Mouse (Mus musculus): ENCODE results near the gene Dimt1. TPM values are rescaled to one million over a fixed set of nuclear protein-coding genes. Genes with fewer than 3 reads are reported as not detected.
"Not testable (repeated sequence)": the region's sequence is repeated elsewhere in the genome, so short reads cannot be mapped to it uniquely, and the experiment has no call there.

Gene Dimt1
- polyA plus RNA-seq, 1 experiment from 2014 or later: 41.1 TPM

DNA sequence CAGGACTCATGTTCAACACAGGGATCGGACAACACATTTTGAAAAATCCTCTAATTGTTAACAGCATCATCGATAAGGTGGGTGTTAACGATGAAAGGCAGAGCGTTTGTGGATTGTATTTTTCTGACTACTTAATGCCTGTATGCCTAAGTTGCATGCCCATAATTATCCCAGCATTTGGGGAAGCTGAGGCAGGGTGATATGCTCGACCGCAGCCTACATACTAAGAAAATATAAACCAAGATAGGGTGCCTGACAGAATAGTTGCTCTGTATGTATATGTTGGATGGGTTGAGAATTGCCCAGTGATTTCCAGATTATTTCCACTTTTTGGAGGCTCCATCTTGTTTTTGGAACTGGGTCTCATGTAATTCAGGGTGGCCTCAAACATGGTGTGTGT, 656 bp downstream of the Dimt1 start:
- Histone ChIP-seq H3K4me3 (ENCODE audit: low read depth, low read length) (peak overlapping the region; percentile 62), H3K9ac (ENCODE audit: low read depth, low read length) (peak overlapping the region; percentile 76), H3K4me1 (ENCODE audit: control insufficient read depth, insufficient read depth, low read length) (peaks cover 8% of the 10 kb centered on the region), H3K27ac (ENCODE audit: low read depth, low read length) (peak overlapping the region; percentile 85; the same call in 1 of the 2 replicates), H3K9me3 (replicated peaks; ENCODE audit: control insufficient read depth, low read length) (no peaks in the 10 kb centered on the region), H3K27me3 (ENCODE audit: control insufficient read depth, insufficient read depth, low read length) (no peaks in the 10 kb centered on the region), H3K36me3 (ENCODE audit: control insufficient read depth, insufficient read depth, low read length) (peaks cover 3% of the 10 kb centered on the region; the same call in 1 of the 2 replicates), H3K4me2 (peak overlapping the region; percentile 83)
- ATAC-seq (replicated peaks; ENCODE audit: insufficient number of reproducible peaks, low FRiP score, low TSS enrichment): no peak
- WGBS (ENCODE audit: insufficient replicate concordance): 3% methylated on average over 6 of the region's 6 CpGs

DNA sequence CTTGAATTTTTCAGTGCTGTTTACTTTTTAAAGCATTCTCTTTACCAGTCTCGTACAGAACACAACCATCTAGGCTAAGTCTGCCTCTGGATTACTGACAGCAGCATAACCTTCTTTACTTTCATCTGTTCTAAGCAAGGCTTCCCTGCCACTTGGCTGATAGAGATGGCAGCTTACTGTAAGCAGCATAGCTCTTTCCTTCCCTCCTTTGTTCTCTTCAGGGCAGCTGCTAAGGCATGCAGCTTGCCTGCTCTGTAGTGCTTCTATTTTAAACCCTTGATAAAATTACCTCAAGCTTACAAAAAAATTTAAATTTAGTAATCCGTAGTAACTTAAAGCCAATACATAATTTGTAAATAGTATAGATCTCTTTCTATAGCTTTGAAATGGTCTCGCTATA, 8.0 kb downstream of the Dimt1 start:
- Histone ChIP-seq H3K9me3 (replicated peaks; ENCODE audit: control insufficient read depth, low read length) (no peaks in the 10 kb centered on the region), H3K4me3 (ENCODE audit: low read depth, low read length) (no peak overlapping the region), H3K36me3 (ENCODE audit: control insufficient read depth, insufficient read depth, low read length) (peaks cover 21% of the 10 kb centered on the region), H3K4me2 (no peak overlapping the region), H3K27ac (ENCODE audit: low read depth, low read length) (peak overlapping the region; percentile 59; the same call in 1 of the 2 replicates), H3K9ac (ENCODE audit: low read depth, low read length) (no peak overlapping the region), H3K27me3 (ENCODE audit: control insufficient read depth, insufficient read depth, low read length) (no peaks in the 10 kb centered on the region), H3K4me1 (ENCODE audit: control insufficient read depth, insufficient read depth, low read length) (no peaks in the 10 kb centered on the region)
- ATAC-seq (replicated peaks; ENCODE audit: insufficient number of reproducible peaks, low FRiP score, low TSS enrichment): no peak
- WGBS (ENCODE audit: insufficient replicate concordance): 77% methylated on average over 3 of the region's 3 CpGs

DNA sequence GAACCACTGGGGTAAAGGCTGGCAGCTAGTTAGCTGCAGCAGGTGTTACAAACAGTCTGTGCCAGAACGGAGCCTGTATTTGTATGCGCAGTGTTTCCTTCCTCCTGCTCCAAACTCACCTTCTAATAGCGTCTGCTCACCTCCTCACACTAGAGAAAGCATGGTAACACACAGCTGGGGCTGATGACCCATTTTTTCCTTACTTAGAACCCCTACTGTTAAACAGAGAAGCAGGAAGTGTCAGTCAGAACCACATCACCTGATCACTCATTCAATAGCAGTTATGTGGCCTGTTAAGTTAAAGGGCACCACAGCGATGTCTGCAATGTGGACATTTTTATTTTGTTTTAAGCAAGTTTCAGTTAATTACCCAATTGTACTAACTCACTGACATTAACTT, 10.6 kb downstream of the Dimt1 start:
- Histone ChIP-seq H3K36me3 (ENCODE audit: control insufficient read depth, insufficient read depth, low read length) (peaks cover 18% of the 10 kb centered on the region), H3K4me2 (no peak overlapping the region), H3K4me3 (ENCODE audit: low read depth, low read length) (no peak overlapping the region), H3K9me3 (replicated peaks; ENCODE audit: control insufficient read depth, low read length) (no peaks in the 10 kb centered on the region), H3K9ac (ENCODE audit: low read depth, low read length) (no peak overlapping the region), H3K27me3 (ENCODE audit: control insufficient read depth, insufficient read depth, low read length) (no peaks in the 10 kb centered on the region), H3K4me1 (ENCODE audit: control insufficient read depth, insufficient read depth, low read length) (no peaks in the 10 kb centered on the region), H3K27ac (ENCODE audit: low read depth, low read length) (no peak overlapping the region)
- 89% methylated on average over 4 of the region's 4 CpGs for WGBS (ENCODE audit: insufficient replicate concordance)
- ATAC-seq (replicated peaks; ENCODE audit: insufficient number of reproducible peaks, low FRiP score, low TSS enrichment): no peak

- no peaks in the 10 kb centered on the region for H3K27me3 ChIP-seq (ENCODE audit: control insufficient read depth, insufficient read depth, low read length)
- peaks cover 18% of the 10 kb centered on the region for H3K36me3 ChIP-seq (ENCODE audit: control insufficient read depth, insufficient read depth, low read length)
- WGBS (ENCODE audit: insufficient replicate concordance): 85% methylated on average over 3 of the region's 3 CpGs
- no peak overlapping the region for H3K27ac ChIP-seq (ENCODE audit: low read depth, low read length)
- no peak overlapping the region for H3K9ac ChIP-seq (ENCODE audit: low read depth, low read length)
- no peaks in the 10 kb centered on the region for H3K4me1 ChIP-seq (ENCODE audit: control insufficient read depth, insufficient read depth, low read length)
- H3K4me2 ChIP-seq: no peak overlapping the region
- H3K9me3 ChIP-seq (replicated peaks; ENCODE audit: control insufficient read depth, low read length): no peaks in the 10 kb centered on the region
- no peak overlapping the region for H3K4me3 ChIP-seq (ENCODE audit: low read depth, low read length)
- ATAC-seq (replicated peaks; ENCODE audit: insufficient number of reproducible peaks, low FRiP score, low TSS enrichment): no peak
These were observed 11.4 kb downstream of the Dimt1 start for GRCm38 (mm10) chr13:106958286-106958685.

GRCm38 (mm10) chr13:106960557-106960956, 13.6 kb downstream of the Dimt1 start:
- Histone ChIP-seq H3K4me1 (ENCODE audit: control insufficient read depth, insufficient read depth, low read length) (no peaks in the 10 kb centered on the region), H3K36me3 (ENCODE audit: control insufficient read depth, insufficient read depth, low read length) (peaks cover 17% of the 10 kb centered on the region), H3K27me3 (ENCODE audit: control insufficient read depth, insufficient read depth, low read length) (no peaks in the 10 kb centered on the region), H3K4me2 (no peak overlapping the region), H3K9me3 (replicated peaks; ENCODE audit: control insufficient read depth, low read length) (no peaks in the 10 kb centered on the region), H3K9ac (ENCODE audit: low read depth, low read length) (no peak overlapping the region), H3K27ac (ENCODE audit: low read depth, low read length) (no peak overlapping the region), H3K4me3 (ENCODE audit: low read depth, low read length) (no peak overlapping the region)
- ATAC-seq (replicated peaks; ENCODE audit: insufficient number of reproducible peaks, low FRiP score, low TSS enrichment): no peak
- 92% methylated on average over 3 of the region's 3 CpGs for WGBS (ENCODE audit: insufficient replicate concordance)

DNA sequence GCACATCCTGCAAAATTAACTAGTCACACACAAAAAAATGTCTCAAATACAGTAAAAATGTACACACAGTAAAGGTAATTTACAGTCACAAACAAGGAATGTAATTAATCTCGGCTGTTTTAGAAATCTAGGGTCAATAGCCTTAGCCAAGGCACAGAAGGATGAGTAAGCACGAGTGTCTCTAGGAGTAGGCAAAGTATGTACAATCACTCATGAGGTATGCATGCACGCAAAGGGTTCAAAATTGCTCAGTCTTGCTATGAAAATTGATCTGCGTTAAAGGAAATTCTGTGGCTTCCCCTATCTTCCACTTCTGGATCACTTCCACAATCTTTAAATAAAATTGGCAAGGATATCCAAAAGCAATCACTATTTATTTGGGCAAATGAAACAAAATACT, 14.6 kb downstream of the Dimt1 start:
- Histone ChIP-seq H3K27me3 (ENCODE audit: control insufficient read depth, insufficient read depth, low read length) (no peaks in the 10 kb centered on the region), H3K4me1 (ENCODE audit: control insufficient read depth, insufficient read depth, low read length) (no peaks in the 10 kb centered on the region), H3K36me3 (ENCODE audit: control insufficient read depth, insufficient read depth, low read length) (peaks cover 9% of the 10 kb centered on the region), H3K9me3 (replicated peaks; ENCODE audit: control insufficient read depth, low read length) (no peaks in the 10 kb centered on the region), H3K9ac (ENCODE audit: low read depth, low read length) (no peak overlapping the region), H3K4me2 (no peak overlapping the region), H3K27ac (ENCODE audit: low read depth, low read length) (no peak overlapping the region), H3K4me3 (ENCODE audit: low read depth, low read length) (no peak overlapping the region)
- 89% methylated on average over 4 of the region's 4 CpGs for WGBS (ENCODE audit: insufficient replicate concordance)
- no peak for ATAC-seq (replicated peaks; ENCODE audit: insufficient number of reproducible peaks, low FRiP score, low TSS enrichment)

DNA sequence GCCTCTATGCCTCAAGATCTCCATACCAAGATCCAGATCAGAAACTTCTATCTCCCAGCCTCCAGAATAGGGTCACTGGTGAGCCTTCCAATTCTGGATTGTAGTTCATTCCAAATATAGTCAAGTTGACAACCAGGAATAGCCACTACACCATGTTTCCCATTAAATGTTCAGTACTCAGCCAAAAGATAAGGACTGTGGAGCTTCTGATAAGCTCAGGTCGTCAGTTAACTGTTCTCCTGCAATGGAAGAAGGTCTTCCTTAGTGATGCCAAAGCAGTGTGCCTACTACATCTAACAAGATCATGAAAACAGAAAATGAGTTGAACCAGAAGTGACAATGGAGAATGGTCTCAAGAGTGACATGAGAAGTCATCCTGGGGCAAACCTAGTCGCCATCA, 50.0 kb downstream of the Dimt1 start:
- no peak overlapping the region for H3K4me3 ChIP-seq (ENCODE audit: low read depth, low read length)
- H3K36me3 ChIP-seq (ENCODE audit: control insufficient read depth, insufficient read depth, low read length): 0 out of 2 replicates have a peak, but pooled peaks cover 5% of the 10 kb centered on the region
- H3K4me2 ChIP-seq: no peak overlapping the region
- 43% methylated on average over 2 of the region's 2 CpGs for WGBS (ENCODE audit: insufficient replicate concordance)
- H3K9me3 ChIP-seq (replicated peaks; ENCODE audit: control insufficient read depth, low read length): no peaks in the 10 kb centered on the region
- ATAC-seq (replicated peaks; ENCODE audit: insufficient number of reproducible peaks, low FRiP score, low TSS enrichment): no peak
- H3K9ac ChIP-seq (ENCODE audit: low read depth, low read length): no peak overlapping the region
- H3K27ac ChIP-seq (ENCODE audit: low read depth, low read length): no peak overlapping the region
- peaks cover 24% of the 10 kb centered on the region for H3K4me1 ChIP-seq (ENCODE audit: control insufficient read depth, insufficient read depth, low read length)
- no peaks in the 10 kb centered on the region for H3K27me3 ChIP-seq (ENCODE audit: control insufficient read depth, insufficient read depth, low read length)

- 91% methylated on average over 4 of the region's 4 CpGs for WGBS (ENCODE audit: insufficient replicate concordance)
- not testable (repeated sequence) for ATAC-seq (replicated peaks; ENCODE audit: insufficient number of reproducible peaks, low FRiP score, low TSS enrichment); H3K4me2 ChIP-seq; H3K36me3 ChIP-seq (ENCODE audit: control insufficient read depth, insufficient read depth, low read length); H3K9me3 ChIP-seq (replicated peaks; ENCODE audit: control insufficient read depth, low read length); H3K27ac ChIP-seq (ENCODE audit: low read depth, low read length); H3K4me3 ChIP-seq (ENCODE audit: low read depth, low read length); H3K27me3 ChIP-seq (ENCODE audit: control insufficient read depth, insufficient read depth, low read length); H3K9ac ChIP-seq (ENCODE audit: low read depth, low read length)
- peaks cover 24% of the 10 kb centered on the region for H3K4me1 ChIP-seq (ENCODE audit: control insufficient read depth, insufficient read depth, low read length)
These were observed 50.6 kb downstream of the Dimt1 start for GRCm38 (mm10) chr13:106997557-106997956.

GRCm38 (mm10) chr13:106998026-106998425, 51.1 kb downstream of the Dimt1 start:
- no peak for ATAC-seq (replicated peaks; ENCODE audit: insufficient number of reproducible peaks, low FRiP score, low TSS enrichment)
- H3K27me3 ChIP-seq (ENCODE audit: control insufficient read depth, insufficient read depth, low read length): no peaks in the 10 kb centered on the region
- peaks cover 24% of the 10 kb centered on the region for H3K4me1 ChIP-seq (ENCODE audit: control insufficient read depth, insufficient read depth, low read length)
- no peaks in the 10 kb centered on the region for H3K9me3 ChIP-seq (replicated peaks; ENCODE audit: control insufficient read depth, low read length)
- H3K4me2 ChIP-seq: no peak overlapping the region
- no peak overlapping the region for H3K27ac ChIP-seq (ENCODE audit: low read depth, low read length)
- H3K4me3 ChIP-seq (ENCODE audit: low read depth, low read length): no peak overlapping the region
- 92% methylated on average over 2 of the region's 2 CpGs for WGBS (ENCODE audit: insufficient replicate concordance)
- 0 out of 2 replicates have a peak, but pooled peaks cover under 1% of the 10 kb centered on the region for H3K36me3 ChIP-seq (ENCODE audit: control insufficient read depth, insufficient read depth, low read length)
- no peak overlapping the region for H3K9ac ChIP-seq (ENCODE audit: low read depth, low read length)
